19 mouse cellular contexts compared by ENCODE assay signal in the genomic region with DNA sequence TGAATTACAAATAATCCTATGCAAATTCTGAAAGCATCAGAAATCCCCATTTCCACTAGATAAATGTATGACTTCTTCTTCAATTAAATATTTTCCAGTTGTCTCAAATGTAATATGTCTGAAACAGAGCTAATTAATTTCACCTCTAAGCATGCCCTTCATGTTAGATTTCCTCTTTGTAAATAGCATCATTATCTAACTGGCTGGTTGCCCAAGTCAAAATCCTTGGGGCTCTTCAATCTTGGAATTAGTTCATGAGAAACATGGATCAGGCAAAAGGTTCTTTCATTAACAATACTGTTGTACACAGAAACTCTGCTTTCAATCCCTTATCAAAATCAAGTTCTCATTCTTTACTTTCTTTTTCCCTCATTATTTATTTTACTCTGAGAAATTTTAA.
DNase-seq lines count a peak whose midpoint lies in the region; ATAC-seq and TF ChIP-seq lines count a peak whose summit lies in the region.
"Had no signal": no experiment of that assay in that cellular context is flagged by ENCODE, and none has a peak within 500 bp of the region (broad histone marks: within the 10 kb centered on the region; RNA-seq: fewer than 3 reads in every experiment).

No protein-coding gene starts in this region.

- H3K9ac ChIP-seq in forebrain, embryonic 14.5 days (ENCODE audit: low read length): no peak overlapping the region
- no peak overlapping the region for H3K9ac ChIP-seq in forebrain, postnatal 0 days
- H3K9ac ChIP-seq in midbrain, embryonic 14.5 days (replicated peaks; ENCODE audit: low read length): no peak overlapping the region
- H3K9ac ChIP-seq in midbrain, embryonic 16.5 days (ENCODE audit: low read depth, low read length): no peak overlapping the region
- H3K9ac ChIP-seq: embryonic facial prominence, embryonic 12.5 days; forebrain, embryonic 12.5 days; heart, embryonic 12.5 days; hindbrain, embryonic 15.5 days had no signal

- no peak for TF ChIP-seq CTCF in forebrain, postnatal 0 days (IDR thresholded peaks at IDR 0.05; ENCODE audit: low read depth)

- H3K4me1 ChIP-seq in forebrain, embryonic 14.5 days (ENCODE audit: control insufficient read depth, insufficient read depth, low read length): no peaks in the 10 kb centered on the region
- H3K4me1 ChIP-seq in forebrain, postnatal 0 days (ENCODE audit: insufficient read depth): no peaks in the 10 kb centered on the region
- H3K4me1 ChIP-seq in midbrain, embryonic 14.5 days (ENCODE audit: control insufficient read depth, insufficient read depth, low read length): no peaks in the 10 kb centered on the region
- H3K4me1 ChIP-seq in midbrain, embryonic 16.5 days (ENCODE audit: control insufficient read depth, insufficient read depth, low read length): no peaks in the 10 kb centered on the region
- H3K4me1 ChIP-seq: embryonic facial prominence, embryonic 12.5 days; forebrain, embryonic 12.5 days; heart, embryonic 12.5 days; hindbrain, embryonic 10.5 days; hindbrain, embryonic 15.5 days had no signal

- DNase-seq in cerebellum, adult 18-20 months: peak; percentile 4 to 6
- peak; percentile 7 for DNase-seq in forebrain, embryonic 14.5 days (ENCODE audit: low spot score)
- DNase-seq in forebrain, postnatal 0 days: no peak
- DNase-seq in midbrain, embryonic 14.5 days: peak; percentile 54
- peak; percentile 19 to 20 for DNase-seq in cerebellum, postnatal 14 days
- no peak for DNase-seq in right cerebral cortex, postnatal 36 days (ENCODE audit: low spot score in 2 of 2)
- DNase-seq: adrenal gland, postnatal 10 days; embryo, embryonic 11 days; gastrocnemius, adult 2 months; gastrocnemius, postnatal 25 days had no signal

- no peak overlapping the region for H3K4me2 ChIP-seq in forebrain, embryonic 14.5 days (ENCODE audit: low read length)
- H3K4me2 ChIP-seq in forebrain, postnatal 0 days (ENCODE audit: low read depth): no peak overlapping the region
- no peak overlapping the region for H3K4me2 ChIP-seq in midbrain, embryonic 14.5 days (ENCODE audit: low read length)
- no peak overlapping the region for H3K4me2 ChIP-seq in midbrain, embryonic 16.5 days (ENCODE audit: low read length)
- H3K4me2 ChIP-seq: embryonic facial prominence, embryonic 12.5 days; forebrain, embryonic 12.5 days; heart, embryonic 12.5 days; hindbrain, embryonic 15.5 days had no signal

- no peaks in the 10 kb centered on the region for H3K36me3 ChIP-seq in forebrain, embryonic 14.5 days (ENCODE audit: control insufficient read depth, insufficient read depth, low read length)
- H3K36me3 ChIP-seq in forebrain, postnatal 0 days (ENCODE audit: insufficient read depth): no peaks in the 10 kb centered on the region
- H3K36me3 ChIP-seq in midbrain, embryonic 14.5 days (ENCODE audit: control insufficient read depth, insufficient read depth, low read length): no peaks in the 10 kb centered on the region
- H3K36me3 ChIP-seq in midbrain, embryonic 16.5 days (ENCODE audit: control insufficient read depth, insufficient read depth, low read length): no peaks in the 10 kb centered on the region
- H3K36me3 ChIP-seq: embryonic facial prominence, embryonic 12.5 days; forebrain, embryonic 12.5 days; heart, embryonic 12.5 days; hindbrain, embryonic 10.5 days; hindbrain, embryonic 15.5 days had no signal

- H3K9me3 ChIP-seq in forebrain, embryonic 14.5 days (replicated peaks; ENCODE audit: control insufficient read depth, low read length): no peaks in the 10 kb centered on the region
- H3K9me3 ChIP-seq in forebrain, postnatal 0 days (ENCODE audit: low read length): no peaks in the 10 kb centered on the region
- no peaks in the 10 kb centered on the region for H3K9me3 ChIP-seq in midbrain, embryonic 14.5 days (ENCODE audit: control insufficient read depth, low read length)
- H3K9me3 ChIP-seq in midbrain, embryonic 16.5 days (replicated peaks; ENCODE audit: control insufficient read depth, low read length, poor library complexity, severe bottlenecking): no peaks in the 10 kb centered on the region
- H3K9me3 ChIP-seq: embryonic facial prominence, embryonic 12.5 days; forebrain, embryonic 12.5 days; heart, embryonic 12.5 days; hindbrain, embryonic 10.5 days; hindbrain, embryonic 15.5 days had no signal

- no peaks in the 10 kb centered on the region for H3K27me3 ChIP-seq in forebrain, embryonic 14.5 days (replicated peaks; ENCODE audit: control insufficient read depth, insufficient read depth, low read length)
- no peaks in the 10 kb centered on the region for H3K27me3 ChIP-seq in forebrain, postnatal 0 days (ENCODE audit: insufficient read depth, low read length)
- no peaks in the 10 kb centered on the region for H3K27me3 ChIP-seq in midbrain, embryonic 14.5 days (ENCODE audit: control insufficient read depth, insufficient read depth, low read length)
- no peaks in the 10 kb centered on the region for H3K27me3 ChIP-seq in midbrain, embryonic 16.5 days (ENCODE audit: control insufficient read depth, insufficient read depth, low read depth, low read length)
- H3K27me3 ChIP-seq: embryonic facial prominence, embryonic 12.5 days; forebrain, embryonic 12.5 days; heart, embryonic 12.5 days; hindbrain, embryonic 15.5 days had no signal

- H3K4me3 ChIP-seq in forebrain, embryonic 14.5 days (ENCODE audit: low read depth, low read length): no peak overlapping the region
- no peak overlapping the region for H3K4me3 ChIP-seq in forebrain, postnatal 0 days (ENCODE audit: low read depth, low read length)
- H3K4me3 ChIP-seq in midbrain, embryonic 14.5 days (replicated peaks; ENCODE audit: low read depth, low read length): no peak overlapping the region
- no peak overlapping the region for H3K4me3 ChIP-seq in midbrain, embryonic 16.5 days (ENCODE audit: low read depth, low read length)
- H3K4me3 ChIP-seq: embryonic facial prominence, embryonic 12.5 days; forebrain, embryonic 12.5 days; gastrocnemius, adult 2 months; heart, embryonic 12.5 days; hindbrain, embryonic 10.5 days; hindbrain, embryonic 15.5 days had no signal

- ATAC-seq in cerebellum, adult (ENCODE audit: insufficient number of reproducible peaks, low FRiP score, low TSS enrichment): no peak
- ATAC-seq in forebrain, embryonic 14.5 days: no peak
- no peak for ATAC-seq in forebrain, postnatal 0 days
- ATAC-seq in midbrain, embryonic 14.5 days (ENCODE audit: low FRiP score, low TSS enrichment): no peak
- ATAC-seq in midbrain, embryonic 16.5 days: no peak
- ATAC-seq: inflammation-experienced regulatory T-cells, adult 6 months; intestine, postnatal 0 days had no signal

- H3K27ac ChIP-seq in forebrain, embryonic 14.5 days (ENCODE audit: low read depth, low read length): no peak overlapping the region
- no peak overlapping the region for H3K27ac ChIP-seq in forebrain, postnatal 0 days (ENCODE audit: low read depth, low read length)
- no peak overlapping the region for H3K27ac ChIP-seq in midbrain, embryonic 14.5 days (replicated peaks; ENCODE audit: low read depth, low read length)
- H3K27ac ChIP-seq in midbrain, embryonic 16.5 days (ENCODE audit: low read length): no peak overlapping the region
- H3K27ac ChIP-seq: embryonic facial prominence, embryonic 12.5 days; forebrain, embryonic 12.5 days; gastrocnemius, adult 2 months; hindbrain, embryonic 10.5 days; hindbrain, embryonic 15.5 days had no signal

Comparison
In these comparisons a context has a peak if more than half of its experiments do, and no peak if none do; other contexts are left out.
1. DNase-seq: peak in cerebellum, adult 18-20 months (2 of 2), forebrain, embryonic 14.5 days (single experiment), midbrain, embryonic 14.5 days (single experiment) and cerebellum, postnatal 14 days (2 of 2); none in forebrain, postnatal 0 days (single experiment) and right cerebral cortex, postnatal 36 days (0 of 2).